Mouse (Mus musculus) embryonic facial prominence, embryonic 12.5 days (tissue): ENCODE measurements at regions not wholly inside any gene's neighbourhood (a gene's known extent, or its start where the extent isn't known, plus 50 kb on each side); places are given as distances from the start of the nearest gene placed in this dataset.

ENCODE experiments used
- ATAC-seq: fragments of 200-750 bp; cut with Nextera tagmentation; 2 replicates; pipeline ENCODE4 v1.8.0; 2017; ENCODE audit not compliant: insufficient number of reproducible peaks, insufficient read depth, low FRiP score, low TSS enrichment
- H3K27ac ChIP-seq: fragments of 300-500 bp; sonication (generic); 2 replicates; pipeline ENCODE4 v1.5.1; 2016; ENCODE audit warnings: mild to moderate bottlenecking
- H3K27me3 ChIP-seq: fragments of 300-500 bp; sonication (generic); 2 replicates; pipeline ENCODE4 v1.6.1; 2016; ENCODE audit warnings: mild to moderate bottlenecking, moderate library complexity
- H3K36me3 ChIP-seq: fragments of 300-500 bp; sonication (generic); 2 replicates; pipeline ENCODE4 v1.6.1; 2016; ENCODE audit warnings: mild to moderate bottlenecking
- H3K4me1 ChIP-seq: fragments of 300-500 bp; sonication (generic); 2 replicates; pipeline ENCODE4 v1.6.1; 2016
- H3K4me2 ChIP-seq: fragments of 300-500 bp; sonication (generic); replicated peaks from 2 replicates; pipeline ENCODE4 v1.6.1; 2016; ENCODE audit warnings: mild to moderate bottlenecking, moderate library complexity
- H3K4me3 ChIP-seq: fragments of 300-500 bp; sonication (generic); 2 replicates; pipeline ENCODE4 v1.5.1; 2016; ENCODE audit warnings: mild to moderate bottlenecking
- H3K9ac ChIP-seq: fragments of 300-500 bp; sonication (generic); 2 replicates; pipeline ENCODE4 v1.6.1; 2016; ENCODE audit warnings: mild to moderate bottlenecking, moderate library complexity
- H3K9me3 ChIP-seq: fragments of 300-500 bp; sonication (generic); 2 replicates; pipeline ENCODE4 v1.6.1; 2016; ENCODE audit warnings: mild to moderate bottlenecking, moderate library complexity
- WGBS: fragments of 180-500 bp; shearing (Covaris S2); methylation state at CpG from one replicate; pipeline ENCODE4 v1.1.7; 2016; 5-methylcytosine and 5-hydroxymethylcytosine counted together

DNA sequence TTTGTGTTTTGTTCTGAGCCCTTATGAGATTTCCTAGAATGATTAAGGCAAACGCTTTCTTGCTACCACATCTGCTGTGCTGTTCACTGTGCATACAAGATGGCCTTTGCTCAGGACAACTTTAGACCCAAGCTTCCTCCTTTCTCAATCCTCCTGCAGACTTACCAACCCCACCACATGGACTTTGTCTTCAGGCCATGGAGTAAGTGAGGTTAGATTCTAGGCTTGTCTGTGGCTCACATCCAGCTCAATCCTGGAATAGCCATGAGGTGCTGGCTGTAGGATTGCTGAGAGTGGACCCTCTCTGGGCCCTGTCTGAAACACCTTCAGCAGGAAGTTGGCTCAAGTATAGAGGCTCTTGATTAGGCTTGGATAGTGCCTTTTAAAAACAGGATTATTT, 81.5 kb upstream of the Tut7 start:
- WGBS: 81% methylated on average over 1 of the region's 1 CpGs

DNA sequence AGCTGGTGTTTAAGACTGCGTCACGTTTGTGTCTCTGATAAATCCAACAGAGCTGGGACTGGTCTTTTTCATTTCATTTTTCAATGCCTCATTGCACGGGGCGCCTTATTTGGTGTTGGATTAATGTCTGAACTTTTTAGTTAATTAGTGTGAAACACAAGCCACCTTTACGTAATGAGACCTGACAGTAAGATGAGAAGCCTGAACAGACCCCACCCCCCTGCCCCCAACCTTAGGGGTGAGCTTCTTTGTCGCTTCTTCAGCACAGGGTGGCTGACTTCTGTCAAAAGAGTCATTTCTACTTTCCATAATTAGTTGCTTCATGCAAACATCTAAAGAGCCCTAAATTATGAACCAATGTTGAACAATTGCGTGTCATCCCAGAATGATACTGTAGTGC, 76.6 kb upstream of the Tut7 start:
- Histone ChIP-seq H3K27ac (no peak overlapping the region), H3K4me3 (no peak overlapping the region), H3K36me3 (no peaks in the 10 kb centered on the region), H3K27me3 (no peaks in the 10 kb centered on the region), H3K9me3 (no peaks in the 10 kb centered on the region), H3K4me1 (0 out of 2 replicates have a peak, but pooled peaks cover 9% of the 10 kb centered on the region), H3K9ac (no peak overlapping the region), H3K4me2 (no peak overlapping the region)
- WGBS: 51% methylated on average over 7 of the region's 7 CpGs
- ATAC-seq: no peak

More for the DNA sequence above, 81.5 kb upstream of the Tut7 start:
- Histone ChIP-seq H3K4me3 (no peak overlapping the region), H3K27me3 (no peaks in the 10 kb centered on the region), H3K36me3 (no peaks in the 10 kb centered on the region), H3K9me3 (0 out of 2 replicates have a peak, but pooled peaks cover 6% of the 10 kb centered on the region), H3K4me2 (no peak overlapping the region), H3K9ac (no peak overlapping the region), H3K4me1 (peaks cover 8% of the 10 kb centered on the region; the same call in 1 of the 2 replicates), H3K27ac (no peak overlapping the region)
- ATAC-seq: no peak

DNA sequence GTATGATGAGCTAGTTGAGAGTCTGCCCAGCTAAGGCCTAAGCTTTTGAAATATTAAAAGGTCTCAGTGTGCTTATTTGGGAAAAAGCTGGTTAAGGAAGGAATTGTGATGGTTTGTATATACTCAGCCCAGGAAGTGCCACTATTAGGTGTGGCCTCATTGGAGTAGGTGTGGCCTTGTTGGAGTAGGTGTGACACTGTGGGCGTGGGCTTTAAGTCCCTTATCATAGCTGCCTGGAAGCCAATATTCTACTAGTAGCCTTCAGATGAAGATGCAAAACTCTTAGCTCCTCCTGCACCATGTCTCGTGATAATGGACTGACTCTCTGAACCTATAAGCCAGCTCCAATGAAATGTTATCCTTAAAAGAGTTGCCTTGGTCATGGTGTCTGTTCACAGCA, 72.8 kb upstream of the Tut7 start:
- H3K27me3 ChIP-seq: no peaks in the 10 kb centered on the region
- ATAC-seq: no peak
- H3K9me3 ChIP-seq: no peaks in the 10 kb centered on the region
- H3K27ac ChIP-seq: no peak overlapping the region
- H3K36me3 ChIP-seq: no peaks in the 10 kb centered on the region
- no peak overlapping the region for H3K4me2 ChIP-seq
- no peak overlapping the region for H3K9ac ChIP-seq
- WGBS: 82% methylated on average over 2 of the region's 2 CpGs
- H3K4me3 ChIP-seq: no peak overlapping the region
- peaks cover 19% of the 10 kb centered on the region; the same call in 1 of the 2 replicates for H3K4me1 ChIP-seq

DNA sequence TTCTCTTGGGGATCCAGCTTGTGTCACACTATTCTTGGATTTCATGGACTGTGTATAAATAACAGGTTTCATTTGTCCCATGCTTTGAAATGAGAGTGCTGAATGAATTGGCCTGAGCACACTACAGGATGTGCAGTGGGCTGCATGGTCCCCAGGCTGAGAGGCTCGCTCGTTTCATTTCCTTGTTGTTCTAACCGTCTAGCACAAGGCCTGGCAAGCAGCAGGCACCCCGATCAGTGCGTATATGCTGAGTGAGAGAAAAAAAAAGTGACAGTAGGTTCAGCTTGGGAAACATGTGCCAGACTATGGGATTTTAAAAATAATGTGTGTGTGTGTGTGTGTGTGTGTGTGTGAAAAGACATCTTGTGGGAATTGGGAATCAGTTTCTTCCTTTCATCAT, 71.1 kb upstream of the Tut7 start:
- no peaks in the 10 kb centered on the region for H3K9me3 ChIP-seq
- peaks cover 16% of the 10 kb centered on the region; the same call in 1 of the 2 replicates for H3K4me1 ChIP-seq
- no peaks in the 10 kb centered on the region for H3K27me3 ChIP-seq
- H3K4me2 ChIP-seq: no peak overlapping the region
- ATAC-seq: no peak
- no peak overlapping the region for H3K4me3 ChIP-seq
- H3K9ac ChIP-seq: no peak overlapping the region
- 39% methylated on average over 5 of the region's 5 CpGs for WGBS
- H3K27ac ChIP-seq: no peak overlapping the region
- no peaks in the 10 kb centered on the region for H3K36me3 ChIP-seq

DNA sequence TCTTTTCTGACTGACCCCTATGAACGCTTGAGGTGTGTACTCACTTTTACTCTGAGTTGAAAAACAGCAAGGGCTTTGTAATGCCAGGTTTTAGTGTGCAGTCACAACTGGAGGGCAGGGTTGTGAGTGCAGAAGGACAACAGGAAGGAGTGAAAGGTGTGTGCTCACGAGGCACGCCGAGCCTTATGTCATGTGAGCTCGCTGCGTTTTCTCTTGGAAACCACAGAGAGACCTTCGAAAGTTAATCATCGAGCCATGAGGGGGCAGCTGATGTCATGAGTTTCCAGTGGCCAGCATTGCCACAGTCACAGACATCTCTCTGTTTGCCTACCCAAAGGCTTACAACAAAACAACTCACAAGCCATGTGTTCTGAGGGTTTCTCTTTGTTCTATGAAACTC, 70.0 kb upstream of the Tut7 start:
- no peaks in the 10 kb centered on the region for H3K27me3 ChIP-seq
- H3K4me2 ChIP-seq: no peak overlapping the region
- H3K4me1 ChIP-seq: peaks cover 18% of the 10 kb centered on the region; the same call in 1 of the 2 replicates
- H3K4me3 ChIP-seq: no peak overlapping the region
- WGBS: 54% methylated on average over 8 of the region's 8 CpGs
- no peak for ATAC-seq
- no peak overlapping the region for H3K27ac ChIP-seq
- H3K9ac ChIP-seq: no peak overlapping the region
- no peaks in the 10 kb centered on the region for H3K9me3 ChIP-seq
- no peaks in the 10 kb centered on the region for H3K36me3 ChIP-seq

DNA sequence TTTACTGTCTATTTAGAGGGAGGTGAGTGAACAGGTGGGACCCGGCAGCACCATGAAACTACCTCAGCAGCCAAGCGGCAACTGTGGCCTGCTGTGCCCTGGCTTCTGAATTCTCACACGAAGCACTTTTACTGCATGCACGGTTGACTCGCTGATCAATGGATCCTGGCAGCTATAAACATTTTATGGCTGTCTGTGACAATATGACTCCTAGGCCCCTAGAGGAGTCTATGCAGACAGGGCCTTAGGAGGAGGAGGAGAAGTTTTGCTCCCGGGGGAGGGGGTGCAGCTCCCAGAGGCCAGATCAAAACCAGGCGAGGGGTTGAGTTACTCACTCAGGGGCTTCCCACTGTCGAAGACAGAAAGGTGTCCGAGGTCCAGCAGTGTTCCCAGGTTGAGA, 69.4 kb upstream of the Tut7 start:
- ATAC-seq: no peak
- peaks cover 22% of the 10 kb centered on the region; the same call in 1 of the 2 replicates for H3K4me1 ChIP-seq
- no peaks in the 10 kb centered on the region for H3K27me3 ChIP-seq
- H3K9me3 ChIP-seq: no peaks in the 10 kb centered on the region
- H3K36me3 ChIP-seq: no peaks in the 10 kb centered on the region
- H3K27ac ChIP-seq: no peak overlapping the region
- no peak overlapping the region for H3K4me3 ChIP-seq
- H3K9ac ChIP-seq: no peak overlapping the region
- WGBS: 42% methylated on average over 9 of the region's 9 CpGs
- H3K4me2 ChIP-seq: no peak overlapping the region

DNA sequence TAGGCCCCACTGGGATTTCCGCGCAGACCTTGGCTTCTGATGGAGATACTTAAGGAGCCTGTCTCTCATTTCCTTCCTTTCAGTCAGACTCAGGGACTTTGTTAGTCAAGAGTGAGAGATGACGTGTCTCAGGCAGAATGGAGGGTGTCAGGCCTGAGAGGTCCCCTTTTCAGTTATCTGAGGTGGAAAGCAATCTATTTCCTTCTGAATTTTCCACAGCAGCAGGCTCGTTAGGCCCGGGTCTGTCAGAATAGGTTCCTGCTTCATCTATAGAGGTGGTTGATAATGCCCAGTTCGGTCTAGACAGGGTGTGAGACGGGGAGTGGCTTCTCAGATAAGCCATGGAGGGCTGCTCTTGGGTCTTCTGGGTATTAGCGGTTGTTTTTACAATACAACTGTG, 68.8 kb upstream of the Tut7 start:
- Histone ChIP-seq H3K36me3 (no peaks in the 10 kb centered on the region), H3K4me2 (no peak overlapping the region), H3K27ac (no peak overlapping the region), H3K9me3 (peaks cover 1% of the 10 kb centered on the region; the same call in 1 of the 2 replicates), H3K4me3 (no peak overlapping the region), H3K4me1 (peaks cover 25% of the 10 kb centered on the region; the same call in 1 of the 2 replicates), H3K9ac (no peak overlapping the region), H3K27me3 (no peaks in the 10 kb centered on the region)
- ATAC-seq: no peak
- WGBS: 65% methylated on average over 8 of the region's 8 CpGs

DNA sequence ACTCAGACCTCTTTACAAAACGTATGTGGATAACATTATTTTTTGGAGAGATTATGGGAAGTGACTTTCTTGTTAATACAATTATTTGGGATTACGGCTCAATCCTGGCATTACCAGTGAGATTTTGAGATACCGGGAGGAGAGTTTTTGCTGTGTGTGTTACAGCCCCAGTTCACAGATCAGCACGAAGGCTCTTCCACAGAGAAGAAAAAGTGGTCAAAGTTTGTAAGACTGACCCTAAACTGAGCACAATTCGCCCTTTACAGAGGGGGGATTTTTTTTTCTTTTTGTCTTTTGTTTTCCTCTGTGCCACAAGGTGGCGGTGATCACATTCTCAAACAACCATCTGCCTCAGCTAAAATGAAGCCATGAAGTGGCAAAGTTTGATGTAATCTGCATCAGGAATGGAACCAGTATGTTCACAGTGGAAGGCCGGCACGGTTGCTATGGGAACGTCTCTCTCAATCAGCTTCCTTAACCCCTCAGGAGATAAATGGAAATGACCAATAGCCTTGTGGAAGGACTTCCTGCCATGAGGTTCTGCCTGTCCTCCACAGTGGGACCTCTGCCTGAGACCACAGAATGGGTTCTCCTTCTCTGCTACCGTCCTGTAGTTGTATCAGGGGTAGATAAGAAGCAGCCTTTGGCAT, 66.6 kb upstream of the Tut7 start:
- no peaks in the 10 kb centered on the region for H3K27me3 ChIP-seq
- WGBS: 15% methylated on average over 10 of the region's 10 CpGs
- H3K27ac ChIP-seq: no peak overlapping the region
- H3K9ac ChIP-seq: no peak overlapping the region
- no peak overlapping the region for H3K4me3 ChIP-seq
- H3K9me3 ChIP-seq: peaks cover 17% of the 10 kb centered on the region; the same call in 1 of the 2 replicates
- H3K4me2 ChIP-seq: no peak overlapping the region
- peaks cover 30% of the 10 kb centered on the region; the same call in 1 of the 2 replicates for H3K4me1 ChIP-seq
- H3K36me3 ChIP-seq: no peaks in the 10 kb centered on the region
- no peak for ATAC-seq

DNA sequence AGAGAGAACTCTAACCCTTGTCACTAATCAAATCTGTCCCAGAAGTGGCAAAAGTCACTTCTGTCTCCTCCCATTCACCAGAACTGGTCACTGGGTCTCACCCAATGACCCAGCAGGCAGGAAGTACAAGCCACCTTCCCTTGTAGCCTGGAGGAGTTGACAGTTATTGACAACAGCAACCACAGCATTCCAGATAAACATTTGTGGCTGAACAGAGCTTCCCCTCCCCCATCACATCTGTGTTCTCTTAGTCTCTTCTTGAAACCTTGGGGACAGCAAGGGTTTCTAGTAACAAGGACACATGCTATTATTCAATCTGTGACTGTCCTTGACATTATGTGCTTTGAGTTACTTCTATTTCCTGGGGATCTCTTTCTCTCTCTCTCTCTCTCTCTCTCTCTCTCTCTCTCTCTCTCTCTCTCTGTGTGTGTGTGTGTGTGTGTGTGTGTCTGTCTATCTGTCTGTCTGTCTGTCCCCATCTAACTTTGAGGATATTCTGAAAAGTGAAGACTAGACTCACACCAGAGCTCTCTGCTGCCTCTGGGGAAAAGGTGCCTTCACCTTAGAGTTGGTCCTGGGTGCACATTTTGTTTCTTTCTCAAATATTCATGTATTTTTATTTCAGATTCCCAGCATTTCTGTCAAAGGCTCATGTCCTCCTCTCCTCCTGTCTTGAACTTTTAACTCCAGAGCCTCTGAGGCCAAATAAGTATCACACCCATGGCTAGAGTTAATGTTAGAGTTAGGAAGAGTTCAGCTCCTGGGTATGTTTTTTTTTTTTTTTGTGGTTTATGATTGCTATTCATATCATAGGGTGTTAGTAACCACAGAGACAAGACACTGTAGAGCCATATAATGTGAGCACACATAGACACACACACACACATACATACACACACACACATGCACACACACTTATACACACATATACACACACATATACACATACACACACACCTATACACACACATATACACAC, 65.4 kb upstream of the Tut7 start:
- no peak for ATAC-seq
- Histone ChIP-seq H3K36me3 (no peaks in the 10 kb centered on the region), H3K9ac (no peak overlapping the region), H3K4me2 (no peak overlapping the region), H3K4me3 (no peak overlapping the region), H3K27ac (peak overlapping the region; percentile 51; the same call in 1 of the 2 replicates), H3K27me3 (no peaks in the 10 kb centered on the region), H3K9me3 (peaks cover 17% of the 10 kb centered on the region; the same call in 1 of the 2 replicates), H3K4me1 (peaks cover 27% of the 10 kb centered on the region; the same call in 1 of the 2 replicates)

DNA sequence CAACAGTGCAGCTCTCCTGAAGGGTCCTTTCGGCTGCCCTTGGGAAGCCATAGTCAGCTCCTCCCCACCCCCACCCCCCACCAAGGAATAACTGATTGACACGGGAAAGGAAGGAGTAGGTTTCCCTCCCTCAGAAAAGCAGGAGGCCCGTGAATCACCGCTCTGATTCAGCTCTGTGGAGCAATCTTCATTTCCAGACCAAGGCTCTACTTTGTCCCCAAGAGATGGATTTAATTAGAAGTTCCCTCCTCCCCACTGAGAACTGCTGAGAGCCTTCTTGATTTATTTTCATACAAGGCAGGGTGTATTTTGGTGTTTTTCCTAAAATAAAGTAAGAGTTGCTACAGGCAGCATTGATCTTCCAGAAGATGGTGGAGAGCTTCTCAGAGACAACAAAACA, 64.4 kb upstream of the Tut7 start:
- Histone ChIP-seq H3K9me3 (peaks cover 17% of the 10 kb centered on the region; the same call in 1 of the 2 replicates), H3K4me1 (peaks cover 25% of the 10 kb centered on the region), H3K4me3 (no peak overlapping the region), H3K27ac (no peak overlapping the region), H3K4me2 (no peak overlapping the region), H3K36me3 (no peaks in the 10 kb centered on the region), H3K27me3 (no peaks in the 10 kb centered on the region), H3K9ac (no peak overlapping the region)
- ATAC-seq: no peak
- 59% methylated on average over 4 of the region's 4 CpGs for WGBS

DNA sequence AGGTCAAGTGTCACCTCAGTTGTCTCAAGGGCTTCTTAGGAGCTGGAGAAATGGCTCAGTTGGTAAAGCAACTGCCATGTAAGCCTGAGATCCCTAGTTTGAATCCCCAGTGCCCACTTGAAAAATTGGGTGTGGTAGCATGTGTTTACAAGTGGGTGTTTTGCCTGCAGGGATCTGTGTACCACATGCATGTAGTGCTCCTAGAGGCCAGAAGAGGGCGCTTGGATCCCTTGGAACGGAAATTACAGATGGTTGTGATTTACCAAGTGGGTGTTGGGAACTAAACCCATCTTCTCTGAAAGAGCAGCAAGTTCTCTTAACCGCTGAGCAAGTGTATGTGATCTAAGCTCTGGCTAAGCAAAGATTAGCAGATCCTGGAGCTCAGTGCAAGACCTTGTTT, 63.6 kb upstream of the Tut7 start:
- Histone ChIP-seq H3K4me2 (no peak overlapping the region), H3K9me3 (peaks cover 17% of the 10 kb centered on the region; the same call in 1 of the 2 replicates), H3K4me3 (no peak overlapping the region), H3K4me1 (peaks cover 30% of the 10 kb centered on the region), H3K9ac (no peak overlapping the region), H3K36me3 (no peaks in the 10 kb centered on the region), H3K27me3 (no peaks in the 10 kb centered on the region), H3K27ac (no peak overlapping the region)
- WGBS: 63% methylated on average over 3 of the region's 3 CpGs
- no peak for ATAC-seq
